Mouse (Mus musculus): ENCODE data around the gene Fam83d.

Fam83d gene

GRCm38 (mm10) chr2:158815686-158816085 lies 47.8 kb downstream of the Fam83d start:
- DNase-seq (ENCODE audit: low spot score in 2 of 2) = no peak

DNA sequence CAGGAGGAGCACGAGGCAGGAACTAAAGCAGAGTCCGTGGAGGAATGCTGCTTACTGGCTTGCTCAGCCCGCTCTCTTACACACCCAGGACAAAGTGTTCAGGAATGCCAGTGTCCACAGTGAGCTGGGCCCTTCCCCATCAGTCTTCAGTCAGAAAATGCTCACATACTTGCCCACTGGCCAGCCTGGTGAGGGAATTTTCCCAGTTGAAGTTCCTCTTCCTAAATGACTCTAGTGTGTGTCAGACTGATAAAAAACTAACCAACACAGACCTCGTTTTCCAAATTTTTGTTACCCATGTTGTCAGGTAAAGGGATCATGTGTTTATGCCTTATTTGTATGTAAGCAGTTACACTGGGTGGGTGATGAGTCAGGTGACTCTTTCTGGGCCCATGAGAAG lies 48.3 kb downstream of the Fam83d start:
- no peak for DNase-seq (ENCODE audit: low spot score in 2 of 2)

GRCm38 (mm10) chr2:158817708-158818107 lies 49.8 kb downstream of the Fam83d start:
- DNase-seq (ENCODE audit: low spot score in 2 of 2) = no peak

GRCm38 (mm10) chr2:158828124-158828523 lies 60.2 kb downstream of the Fam83d start:
- no peak for DNase-seq (ENCODE audit: low spot score in 2 of 2)

DNA sequence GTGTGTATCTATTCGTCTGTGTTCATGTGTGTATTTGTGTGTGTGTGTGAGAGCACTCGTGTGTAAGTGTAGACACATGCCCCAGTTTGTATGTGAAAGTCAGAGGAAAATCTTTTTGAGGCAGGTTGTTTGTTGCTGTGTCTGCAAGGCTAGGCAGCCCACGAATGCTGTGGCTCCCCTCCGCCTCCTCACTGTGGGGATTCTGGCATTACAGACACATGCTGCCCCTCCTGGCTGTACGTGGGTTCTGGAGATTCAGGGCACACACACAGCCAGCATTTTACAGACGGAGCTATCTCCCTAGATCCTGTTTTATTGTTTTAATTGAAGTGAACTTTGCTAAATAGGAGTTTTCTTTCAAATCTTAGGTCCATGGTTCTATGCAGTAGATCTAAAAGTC lies 61.9 kb downstream of the Fam83d start:
- no peak for DNase-seq (ENCODE audit: low spot score in 2 of 2)

- no peak for DNase-seq (ENCODE audit: low spot score in 2 of 2)
These were observed 65.3 kb downstream of the Fam83d start for GRCm38 (mm10) chr2:158833221-158833620.

DNA sequence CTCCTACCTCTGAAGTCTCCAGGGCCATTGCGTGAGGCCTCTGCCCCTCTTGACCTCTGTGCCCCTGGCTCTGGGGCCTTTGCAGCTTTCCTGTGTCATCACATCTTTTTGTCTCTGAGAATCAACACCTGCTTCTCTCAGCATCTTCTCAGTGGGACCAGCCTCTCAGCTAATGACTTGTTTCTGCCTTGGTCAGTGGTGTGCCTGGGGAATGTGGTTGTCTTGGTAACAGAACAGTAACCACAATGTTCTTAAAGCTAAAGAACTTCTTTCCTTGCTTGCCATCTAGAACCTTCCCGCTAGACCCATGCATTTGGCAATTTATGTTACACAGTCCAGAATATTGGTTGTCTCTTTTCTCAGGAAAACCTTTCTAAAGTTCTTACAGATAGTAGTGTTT lies 65.8 kb downstream of the Fam83d start:
- DNase-seq (ENCODE audit: low spot score in 2 of 2) = no peak
